Mouse (Mus musculus): ENCODE results near the gene Psma7. TPM values are rescaled to one million over a fixed set of nuclear protein-coding genes. Genes with fewer than 3 reads are reported as not detected.

Gene Psma7
- 38.5 and 42.6 TPM in 2 replicates for polyA plus RNA-seq (2012; rRNA removed)

GRCm38 (mm10) chr2:180042256-180042857 is at the start of gene Psma7, which contains the start of gene Ss18l1:
Psma7 (minus strand) TSS chr2:180042433.
Ss18l1 (plus strand) TSS chr2:180042509.
- TF ChIP-seq CTCF (IDR thresholded peaks at IDR 0.05; ENCODE audit: control insufficient read depth, insufficient read depth, insufficient replicate concordance, low read depth, low read length) = no peak
- peak; percentile 64 for TF ChIP-seq POLR2A (IDR thresholded peaks at IDR 0.05; ENCODE audit: control insufficient read depth, low read depth, low read length)
- no peaks in the 10 kb centered on the region for H3K27me3 ChIP-seq (ENCODE audit: control insufficient read depth, insufficient read depth, low read length)
- H3K27ac ChIP-seq (ENCODE audit: control insufficient read depth, insufficient read depth, low read depth, low read length) = peak within 1 kb of the TSS; percentile 81
- H3K36me3 ChIP-seq (ENCODE audit: control insufficient read depth, insufficient read depth, low read length) = no peaks in the 10 kb centered on the region; the same call in 1 of the 2 replicates
- peak within 1 kb of the TSS; percentile 85 for H3K4me3 ChIP-seq (ENCODE audit: control insufficient read depth, low read depth, low read length)
- H3K4me1 ChIP-seq (ENCODE audit: control insufficient read depth, insufficient read depth, low read length) = peaks cover 13% of the 10 kb centered on the region

- TF ChIP-seq CTCF (IDR thresholded peaks at IDR 0.05; ENCODE audit: control insufficient read depth, insufficient read depth, insufficient replicate concordance, low read depth, low read length) (no peak), POLR2A (IDR thresholded peaks at IDR 0.05; ENCODE audit: control insufficient read depth, low read depth, low read length) (no peak)
- Histone ChIP-seq H3K27me3 (ENCODE audit: control insufficient read depth, insufficient read depth, low read length) (no peaks in the 10 kb centered on the region), H3K36me3 (ENCODE audit: control insufficient read depth, insufficient read depth, low read length) (no peaks in the 10 kb centered on the region), H3K27ac (ENCODE audit: control insufficient read depth, insufficient read depth, low read depth, low read length) (no peak overlapping the region), H3K4me1 (ENCODE audit: control insufficient read depth, insufficient read depth, low read length) (no peaks in the 10 kb centered on the region), H3K4me3 (ENCODE audit: control insufficient read depth, low read depth, low read length) (no peak overlapping the region)
Measured at GRCm38 (mm10) chr2:180090285-180090684, 48.1 kb upstream of the Psma7 start.

GRCm38 (mm10) chr2:180087472-180087871 is 45.2 kb upstream of the Psma7 start:
- Histone ChIP-seq H3K4me1 (ENCODE audit: control insufficient read depth, insufficient read depth, low read length) (no peaks in the 10 kb centered on the region), H3K36me3 (ENCODE audit: control insufficient read depth, insufficient read depth, low read length) (no peaks in the 10 kb centered on the region; the same call in 1 of the 2 replicates), H3K27ac (ENCODE audit: control insufficient read depth, insufficient read depth, low read depth, low read length) (no peak overlapping the region), H3K27me3 (ENCODE audit: control insufficient read depth, insufficient read depth, low read length) (no peaks in the 10 kb centered on the region), H3K4me3 (ENCODE audit: control insufficient read depth, low read depth, low read length) (no peak overlapping the region)
- TF ChIP-seq POLR2A (IDR thresholded peaks at IDR 0.05; ENCODE audit: control insufficient read depth, low read depth, low read length) = no peak
- no peak for TF ChIP-seq CTCF (IDR thresholded peaks at IDR 0.05; ENCODE audit: control insufficient read depth, insufficient read depth, insufficient replicate concordance, low read depth, low read length)

GRCm38 (mm10) chr2:180086637-180087027 is 44.4 kb upstream of the Psma7 start:
- H3K36me3 ChIP-seq (ENCODE audit: control insufficient read depth, insufficient read depth, low read length) = no peaks in the 10 kb centered on the region; the same call in 1 of the 2 replicates
- no peak overlapping the region for H3K27ac ChIP-seq (ENCODE audit: control insufficient read depth, insufficient read depth, low read depth, low read length)
- TF ChIP-seq POLR2A (IDR thresholded peaks at IDR 0.05; ENCODE audit: control insufficient read depth, low read depth, low read length) = no peak
- no peak for TF ChIP-seq CTCF (IDR thresholded peaks at IDR 0.05; ENCODE audit: control insufficient read depth, insufficient read depth, insufficient replicate concordance, low read depth, low read length)
- H3K4me1 ChIP-seq (ENCODE audit: control insufficient read depth, insufficient read depth, low read length) = no peaks in the 10 kb centered on the region
- no peak overlapping the region for H3K4me3 ChIP-seq (ENCODE audit: control insufficient read depth, low read depth, low read length)
- H3K27me3 ChIP-seq (ENCODE audit: control insufficient read depth, insufficient read depth, low read length) = no peaks in the 10 kb centered on the region

- H3K4me1 ChIP-seq (ENCODE audit: control insufficient read depth, insufficient read depth, low read length) = no peaks in the 10 kb centered on the region
Measured at GRCm38 (mm10) chr2:180085926-180086636, 43.8 kb upstream of the Psma7 start.

GRCm38 (mm10) chr2:180084565-180084964 is 42.3 kb upstream of the Psma7 start:
- no peak overlapping the region for H3K27ac ChIP-seq (ENCODE audit: control insufficient read depth, insufficient read depth, low read depth, low read length)
- H3K4me3 ChIP-seq (ENCODE audit: control insufficient read depth, low read depth, low read length) = no peak overlapping the region
- no peaks in the 10 kb centered on the region for H3K27me3 ChIP-seq (ENCODE audit: control insufficient read depth, insufficient read depth, low read length)
- TF ChIP-seq POLR2A (IDR thresholded peaks at IDR 0.05; ENCODE audit: control insufficient read depth, low read depth, low read length) (no peak), CTCF (IDR thresholded peaks at IDR 0.05; ENCODE audit: control insufficient read depth, insufficient read depth, insufficient replicate concordance, low read depth, low read length) (no peak)
- H3K36me3 ChIP-seq (ENCODE audit: control insufficient read depth, insufficient read depth, low read length) = no peaks in the 10 kb centered on the region; the same call in 1 of the 2 replicates
- H3K4me1 ChIP-seq (ENCODE audit: control insufficient read depth, insufficient read depth, low read length) = no peaks in the 10 kb centered on the region

More at GRCm38 (mm10) chr2:180085926-180086636, 43.8 kb upstream of the Psma7 start:
- H3K27me3 ChIP-seq (ENCODE audit: control insufficient read depth, insufficient read depth, low read length) = no peaks in the 10 kb centered on the region
- H3K4me3 ChIP-seq (ENCODE audit: control insufficient read depth, low read depth, low read length) = no peak overlapping the region
- no peak overlapping the region for H3K27ac ChIP-seq (ENCODE audit: control insufficient read depth, insufficient read depth, low read depth, low read length)
- TF ChIP-seq POLR2A (IDR thresholded peaks at IDR 0.05; ENCODE audit: control insufficient read depth, low read depth, low read length) (no peak), CTCF (IDR thresholded peaks at IDR 0.05; ENCODE audit: control insufficient read depth, insufficient read depth, insufficient replicate concordance, low read depth, low read length) (no peak)
- H3K36me3 ChIP-seq (ENCODE audit: control insufficient read depth, insufficient read depth, low read length) = no peaks in the 10 kb centered on the region; the same call in 1 of the 2 replicates

- Histone ChIP-seq H3K27ac (ENCODE audit: control insufficient read depth, insufficient read depth, low read depth, low read length) (no peak overlapping the region), H3K4me1 (ENCODE audit: control insufficient read depth, insufficient read depth, low read length) (no peaks in the 10 kb centered on the region), H3K27me3 (ENCODE audit: control insufficient read depth, insufficient read depth, low read length) (no peaks in the 10 kb centered on the region), H3K36me3 (ENCODE audit: control insufficient read depth, insufficient read depth, low read length) (no peaks in the 10 kb centered on the region; the same call in 1 of the 2 replicates), H3K4me3 (ENCODE audit: control insufficient read depth, low read depth, low read length) (peak overlapping the region; percentile 33; the same call in 1 of the 2 replicates)
- TF ChIP-seq CTCF (IDR thresholded peaks at IDR 0.05; ENCODE audit: control insufficient read depth, insufficient read depth, insufficient replicate concordance, low read depth, low read length) (no peak), POLR2A (IDR thresholded peaks at IDR 0.05; ENCODE audit: control insufficient read depth, low read depth, low read length) (no peak)
Measured at GRCm38 (mm10) chr2:180083063-180083462, 40.8 kb upstream of the Psma7 start.
